Mouse (Mus musculus) brain, embryonic 14.5 days (tissue): Measurements from ENCODE around the gene Kidins220.

Source experiments
- CTCF ChIP-seq: fragments of 200-500 bp; IDR thresholded peaks from 2 replicates; pipeline ENCODE4 v1.5.1; 2012; ENCODE audit warnings: inconsistent platforms, mild to moderate bottlenecking, moderate library complexity, borderline replicate concordance; ENCODE audit not compliant: insufficient read depth, insufficient read length; ENCODE audit errors: extremely low read depth
- POLR2A ChIP-seq: fragments of 200-500 bp; IDR thresholded peaks from 2 replicates; pipeline ENCODE4 v1.6.1; 2012; ENCODE audit warnings: mild to moderate bottlenecking, inconsistent platforms, borderline replicate concordance; ENCODE audit not compliant: poor library complexity, insufficient read depth, insufficient read length, severe bottlenecking; ENCODE audit errors: extremely low read depth

- TF ChIP-seq CTCF (no peak), POLR2A (no peak)
Measured at GRCm38 (mm10) chr12:24971490-24972200, 3.1 kb upstream of the Kidins220 start.
